Mouse (Mus musculus): ENCODE results near the gene AU018091. TPM values are rescaled to one million over a fixed set of nuclear protein-coding genes. Genes with fewer than 3 reads are reported as not detected.
"Not testable (repeated sequence)": the region's sequence is repeated elsewhere in the genome, so short reads cannot be mapped to it uniquely, and the experiment has no call there.

The AU018091 gene
- polyA plus RNA-seq, 1 experiment from 2014 or later, result not detected

DNA sequence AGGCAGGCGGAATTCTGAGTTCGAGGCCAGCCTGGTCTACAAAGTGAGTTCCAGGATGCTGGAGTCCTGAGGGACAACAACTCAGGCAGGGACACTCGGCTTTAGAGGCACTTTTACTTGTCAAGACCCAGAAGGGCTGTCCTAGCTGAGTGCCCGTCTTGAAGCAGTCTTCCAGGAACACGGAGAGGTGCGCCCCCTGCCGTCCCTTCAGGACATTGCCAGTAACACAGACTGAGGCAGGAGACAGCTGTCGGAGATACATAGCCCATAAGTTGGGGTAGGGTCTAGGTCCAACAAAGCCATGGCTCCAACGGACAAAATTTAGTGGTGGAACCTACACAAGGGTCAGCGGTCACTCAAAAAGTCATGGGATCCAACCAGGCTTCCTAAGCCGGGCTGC lies 29.9 kb upstream of the AU018091 start:
- Histone ChIP-seq H3K4me2 (no peak overlapping the region), H3K4me1 (replicated peaks) (peaks cover 5% of the 10 kb centered on the region), H3K4me3 (replicated peaks) (no peak overlapping the region), H3K27ac (no peak overlapping the region), H3K36me3 (no peaks in the 10 kb centered on the region), H3K27me3 (no peaks in the 10 kb centered on the region), H3K9me3 (replicated peaks) (no peaks in the 10 kb centered on the region), H3K9ac (no peak overlapping the region)
- no peak for ATAC-seq (ENCODE audit: low read depth)
- 27% methylated on average over 11 of the region's 11 CpGs for WGBS (ENCODE audit: insufficient replicate concordance)
- no peak for DNase-seq

DNA sequence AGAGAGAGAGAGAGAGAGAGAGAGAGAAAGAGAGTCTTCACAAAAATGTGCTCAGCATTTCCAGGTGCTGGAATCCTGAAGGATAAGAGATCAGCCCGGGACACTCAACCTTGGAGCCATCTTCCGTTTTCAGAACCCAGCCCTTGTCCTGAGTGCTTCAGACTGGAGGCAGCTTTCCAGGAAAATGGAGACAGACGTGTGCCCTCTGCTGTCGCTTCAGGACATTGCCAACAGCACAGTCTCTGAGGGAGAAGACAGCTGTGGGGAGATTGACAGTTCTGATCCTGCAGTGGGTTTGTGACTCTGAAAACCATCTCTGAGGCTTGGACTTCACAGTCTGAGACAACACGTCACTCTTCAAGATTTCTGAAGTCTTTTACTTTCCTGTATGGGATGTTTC lies 26.8 kb upstream of the AU018091 start:
- Histone ChIP-seq H3K4me2 (no peak overlapping the region), H3K4me1 (replicated peaks) (no peaks in the 10 kb centered on the region), H3K36me3 (no peaks in the 10 kb centered on the region), H3K27ac (no peak overlapping the region), H3K9ac (no peak overlapping the region), H3K4me3 (replicated peaks) (no peak overlapping the region), H3K27me3 (no peaks in the 10 kb centered on the region), H3K9me3 (replicated peaks) (no peaks in the 10 kb centered on the region)
- no peak for DNase-seq
- ATAC-seq (ENCODE audit: low read depth), result no peak
- 38% methylated on average over 5 of the region's 5 CpGs for WGBS (ENCODE audit: insufficient replicate concordance)

DNA sequence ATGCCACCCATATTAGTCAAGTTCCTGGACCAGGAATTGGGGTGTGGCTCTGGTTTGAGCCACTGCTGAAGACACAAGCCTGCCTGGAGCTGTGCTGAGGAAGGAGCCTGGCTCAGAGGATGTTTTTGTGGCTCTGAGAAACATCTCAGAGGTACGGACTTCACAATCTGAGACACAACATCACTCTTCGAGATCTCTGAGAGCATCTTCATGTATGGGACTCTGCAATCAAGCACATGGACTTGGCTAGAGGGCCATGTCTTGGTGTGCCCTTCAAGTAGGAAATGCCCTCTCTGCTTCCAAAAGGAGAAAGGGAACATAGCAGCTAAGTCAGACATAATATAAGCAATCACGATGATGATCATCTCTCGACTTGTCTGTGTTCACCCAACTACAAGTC lies 25.5 kb upstream of the AU018091 start:
- H3K4me2 ChIP-seq, result no peak overlapping the region
- H3K9me3 ChIP-seq (replicated peaks), result no peaks in the 10 kb centered on the region
- no peak overlapping the region for H3K9ac ChIP-seq
- no peak overlapping the region for H3K4me3 ChIP-seq (replicated peaks)
- whole genome bisulfite sequencing (ENCODE audit: insufficient replicate concordance), result 64% methylated on average over 4 of the region's 4 CpGs
- H3K27me3 ChIP-seq, result no peaks in the 10 kb centered on the region
- H3K27ac ChIP-seq, result no peak overlapping the region
- H3K36me3 ChIP-seq, result no peaks in the 10 kb centered on the region
- DNase-seq (no peak), ATAC-seq (ENCODE audit: low read depth) (no peak)
- H3K4me1 ChIP-seq (replicated peaks), result no peaks in the 10 kb centered on the region

- no peaks in the 10 kb centered on the region for H3K4me1 ChIP-seq (replicated peaks)
- DNase-seq (no peak), ATAC-seq (ENCODE audit: low read depth) (no peak)
- H3K4me3 ChIP-seq (replicated peaks), result no peak overlapping the region
- H3K9me3 ChIP-seq (replicated peaks), result no peaks in the 10 kb centered on the region
- H3K9ac ChIP-seq, result no peak overlapping the region
- no peak overlapping the region for H3K4me2 ChIP-seq
- H3K27ac ChIP-seq, result no peak overlapping the region
- H3K36me3 ChIP-seq, result no peaks in the 10 kb centered on the region
- H3K27me3 ChIP-seq, result no peaks in the 10 kb centered on the region
- 7% methylated on average over 6 of the region's 6 CpGs for WGBS (ENCODE audit: insufficient replicate concordance)
Observed at GRCm38 (mm10) chr7:3193905-3194304, 24.9 kb upstream of the AU018091 start.

GRCm38 (mm10) chr7:3193049-3193632 lies 24.1 kb upstream of the AU018091 start:
- DNase-seq (no peak), ATAC-seq (ENCODE audit: low read depth) (no peak)
- no peaks in the 10 kb centered on the region for H3K4me1 ChIP-seq (replicated peaks)
- no peak overlapping the region for H3K9ac ChIP-seq
- H3K4me2 ChIP-seq, result no peak overlapping the region
- no peaks in the 10 kb centered on the region for H3K36me3 ChIP-seq
- 64% methylated on average over 4 of the region's 4 CpGs for WGBS (ENCODE audit: insufficient replicate concordance)
- H3K27ac ChIP-seq, result no peak overlapping the region
- H3K4me3 ChIP-seq (replicated peaks), result no peak overlapping the region
- H3K27me3 ChIP-seq, result no peaks in the 10 kb centered on the region
- H3K9me3 ChIP-seq (replicated peaks), result no peaks in the 10 kb centered on the region

DNA sequence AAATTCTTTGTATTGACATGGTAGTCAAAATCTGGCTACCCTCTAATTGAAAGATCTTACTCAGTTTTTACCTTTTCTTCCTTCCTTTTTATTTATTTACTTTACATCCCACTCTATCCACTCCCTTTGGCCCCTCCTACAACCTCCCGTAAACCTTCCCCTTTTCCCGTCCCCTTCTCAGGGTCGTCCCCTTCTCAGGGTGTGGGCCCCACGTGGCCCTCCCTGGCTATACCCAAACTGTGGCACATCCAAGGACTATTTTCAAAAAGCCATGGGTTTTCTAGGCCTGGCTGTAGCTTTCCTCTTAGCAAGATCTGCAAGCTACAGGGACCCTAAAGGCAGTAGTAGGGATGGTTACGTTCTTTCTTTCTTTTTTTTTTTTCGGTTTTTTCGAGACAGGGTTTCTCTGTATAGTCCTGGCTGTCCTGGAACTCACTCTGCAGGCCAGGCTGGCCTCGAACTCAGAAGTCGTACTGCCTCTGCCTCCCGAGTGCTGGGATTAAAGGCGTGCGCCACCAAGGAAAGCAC lies 23.0 kb upstream of the AU018091 start:
- Histone ChIP-seq H3K4me3 (replicated peaks) (no peak overlapping the region), H3K9ac (no peak overlapping the region), H3K4me2 (no peak overlapping the region), H3K4me1 (replicated peaks) (no peaks in the 10 kb centered on the region), H3K27ac (no peak overlapping the region), H3K36me3 (no peaks in the 10 kb centered on the region), H3K27me3 (no peaks in the 10 kb centered on the region), H3K9me3 (replicated peaks) (no peaks in the 10 kb centered on the region)
- 71% methylated on average over 12 of the region's 12 CpGs for WGBS (ENCODE audit: insufficient replicate concordance)
- no peak for ATAC-seq (ENCODE audit: low read depth)
- no peak for DNase-seq

- H3K4me1 ChIP-seq (replicated peaks); H3K4me2 ChIP-seq; ATAC-seq (ENCODE audit: low read depth); H3K27me3 ChIP-seq; H3K9ac ChIP-seq; H3K4me3 ChIP-seq (replicated peaks); H3K27ac ChIP-seq; H3K36me3 ChIP-seq; H3K9me3 ChIP-seq (replicated peaks); DNase-seq: not testable (repeated sequence)
- WGBS (ENCODE audit: insufficient replicate concordance), result 66% methylated on average over 2 of the region's 2 CpGs
Observed at GRCm38 (mm10) chr7:3186726-3187125, 17.7 kb upstream of the AU018091 start.

DNA sequence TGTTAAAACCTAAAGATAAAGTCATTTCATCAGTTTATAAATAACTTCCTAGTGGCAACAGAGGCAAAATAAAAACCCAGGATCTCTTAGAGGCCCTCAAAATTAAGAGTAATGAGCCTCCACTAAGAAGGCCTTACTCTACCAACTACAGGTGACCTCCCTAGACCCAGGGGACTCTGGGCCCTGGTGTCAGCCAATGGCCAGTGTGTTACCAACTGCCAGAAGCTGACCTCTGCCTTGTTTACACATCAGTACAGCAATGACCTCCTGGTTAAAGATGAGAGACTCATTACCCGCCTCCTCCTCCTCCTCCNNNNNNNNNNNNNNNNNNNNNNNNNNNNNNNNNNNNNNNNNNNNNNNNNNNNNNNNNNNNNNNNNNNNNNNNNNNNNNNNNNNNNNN lies 17.1 kb upstream of the AU018091 start:
- Histone ChIP-seq H3K4me2 (no peak overlapping the region), H3K9me3 (replicated peaks) (no peaks in the 10 kb centered on the region), H3K9ac (no peak overlapping the region), H3K27ac (no peak overlapping the region), H3K4me3 (replicated peaks) (no peak overlapping the region), H3K27me3 (no peaks in the 10 kb centered on the region), H3K36me3 (no peaks in the 10 kb centered on the region), H3K4me1 (replicated peaks) (no peaks in the 10 kb centered on the region)
- 43% methylated on average over 1 of the region's 1 CpGs for WGBS (ENCODE audit: insufficient replicate concordance)
- DNase-seq, result no peak
- ATAC-seq (ENCODE audit: low read depth), result no peak

GRCm38 (mm10) chr7:3184394-3184793 lies 15.4 kb upstream of the AU018091 start:
- no peak for ATAC-seq (ENCODE audit: low read depth)
- Histone ChIP-seq H3K4me1 (replicated peaks) (no peaks in the 10 kb centered on the region), H3K9ac (no peak overlapping the region), H3K4me3 (replicated peaks) (no peak overlapping the region), H3K9me3 (replicated peaks) (no peaks in the 10 kb centered on the region), H3K4me2 (no peak overlapping the region), H3K27ac (no peak overlapping the region), H3K36me3 (no peaks in the 10 kb centered on the region), H3K27me3 (no peaks in the 10 kb centered on the region)
- DNase-seq, result no peak
- 30% methylated on average over 4 of the region's 4 CpGs for WGBS (ENCODE audit: insufficient replicate concordance)

- not testable (repeated sequence) for DNase-seq, H3K4me2 ChIP-seq
- 78% methylated on average over 24 of the region's 24 CpGs for WGBS (ENCODE audit: insufficient replicate concordance)
Observed at GRCm38 (mm10) chr7:3180958-3181357, 12.0 kb upstream of the AU018091 start.

DNA sequence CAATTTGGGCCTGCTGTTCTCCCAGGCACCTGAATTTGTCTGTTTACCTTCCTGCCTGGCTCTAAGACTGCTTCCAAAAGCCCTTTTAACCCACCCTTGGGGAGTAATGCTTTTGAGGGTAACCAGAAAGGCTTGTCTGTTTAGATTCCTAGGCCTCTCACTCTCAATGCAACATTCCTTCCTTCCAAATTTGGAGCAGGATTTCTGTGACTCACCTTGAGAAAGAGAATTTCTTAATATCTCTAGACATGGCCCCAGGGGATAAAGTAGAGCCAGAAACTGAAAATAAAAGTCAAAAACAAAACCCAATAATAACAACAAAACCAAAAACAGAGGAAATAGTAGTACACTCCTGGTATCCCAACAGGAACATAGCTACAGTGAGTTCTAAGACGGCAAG lies 707 bp downstream of the AU018091 start:
- Histone ChIP-seq H3K27ac (no peak overlapping the region), H3K9ac (no peak overlapping the region), H3K4me1 (replicated peaks) (no peaks in the 10 kb centered on the region), H3K4me2 (no peak overlapping the region), H3K27me3 (no peaks in the 10 kb centered on the region), H3K4me3 (replicated peaks) (no peak overlapping the region), H3K9me3 (replicated peaks) (no peaks in the 10 kb centered on the region), H3K36me3 (no peaks in the 10 kb centered on the region)
- ATAC-seq (ENCODE audit: low read depth) (no peak), DNase-seq (no peak)
- 84% methylated on average over 1 of the region's 1 CpGs for WGBS (ENCODE audit: insufficient replicate concordance)

More at GRCm38 (mm10) chr7:3180958-3181357, 12.0 kb upstream of the AU018091 start:
- H3K27ac ChIP-seq; H3K4me1 ChIP-seq (replicated peaks); H3K4me3 ChIP-seq (replicated peaks); ATAC-seq (ENCODE audit: low read depth); H3K9ac ChIP-seq; H3K36me3 ChIP-seq; H3K9me3 ChIP-seq (replicated peaks); H3K27me3 ChIP-seq: not testable (repeated sequence)

DNA sequence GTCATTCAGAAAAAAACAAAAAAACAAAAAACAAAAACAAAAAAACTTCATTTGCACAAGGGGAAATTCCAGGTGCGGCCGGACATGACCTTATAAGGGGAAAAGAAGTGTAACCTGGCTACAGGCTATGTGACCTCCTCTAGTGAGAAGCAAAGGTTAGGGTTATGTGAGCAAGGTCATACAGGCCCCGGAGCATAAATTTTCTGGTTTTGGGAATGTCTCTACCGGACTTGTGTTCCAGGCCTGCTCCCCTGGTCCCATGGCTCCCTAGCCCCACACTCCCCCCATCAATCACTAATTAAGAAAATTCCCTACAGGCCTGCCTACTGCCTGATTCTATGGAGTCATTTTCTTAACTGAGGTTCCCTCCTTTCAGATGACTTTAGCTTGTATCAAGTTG lies 2.7 kb downstream of the AU018091 start:
- Histone ChIP-seq H3K4me3 (replicated peaks) (no peak overlapping the region), H3K27ac (no peak overlapping the region), H3K27me3 (no peaks in the 10 kb centered on the region), H3K9me3 (replicated peaks) (no peaks in the 10 kb centered on the region), H3K9ac (no peak overlapping the region), H3K4me2 (no peak overlapping the region), H3K36me3 (no peaks in the 10 kb centered on the region), H3K4me1 (replicated peaks) (no peaks in the 10 kb centered on the region)
- no peak for DNase-seq
- 79% methylated on average over 4 of the region's 4 CpGs for WGBS (ENCODE audit: insufficient replicate concordance)
- ATAC-seq (ENCODE audit: low read depth), result no peak
